Mouse (Mus musculus): ENCODE measurements around the gene Fhit. TPM values are rescaled to one million over a fixed set of nuclear protein-coding genes. Genes with fewer than 3 reads are reported as not detected.

The Fhit gene
- polyA plus RNA-seq, 1 experiment from 2014 or later, result 1.7 TPM

GRCm38 (mm10) chr14:10711841-10712521, 449.9 kb downstream of the Fhit start:
- Histone ChIP-seq H3K27me3 (ENCODE audit: control insufficient read depth, insufficient read depth, low read length) (no peaks in the 10 kb centered on the region), H3K4me2 (ENCODE audit: low read depth, severe bottlenecking) (no peak overlapping the region), H3K27ac (replicated peaks; ENCODE audit: low read depth, low read length) (no peak overlapping the region), H3K9ac (ENCODE audit: low read length) (no peak overlapping the region), H3K36me3 (ENCODE audit: control insufficient read depth, insufficient read depth, low read length) (no peaks in the 10 kb centered on the region), H3K9me3 (ENCODE audit: control insufficient read depth, low read length) (no peaks in the 10 kb centered on the region), H3K4me1 (ENCODE audit: control insufficient read depth, insufficient read depth, low read length) (no peaks in the 10 kb centered on the region; the same call in 1 of the 2 replicates), H3K4me3 (ENCODE audit: low read depth, low read length) (no peak overlapping the region)
- no peak for ATAC-seq (ENCODE audit: insufficient number of reproducible peaks, low FRiP score, low TSS enrichment, low read depth)
- no peak for DNase-seq (ENCODE audit: low spot score)
- WGBS, result 85% methylated on average over 5 of the region's 5 CpGs

- H3K27ac ChIP-seq (replicated peaks; ENCODE audit: low read depth, low read length), result no peak overlapping the region
- no peaks in the 10 kb centered on the region for H3K27me3 ChIP-seq (ENCODE audit: control insufficient read depth, insufficient read depth, low read length)
- H3K9me3 ChIP-seq (ENCODE audit: control insufficient read depth, low read length), result no peaks in the 10 kb centered on the region
- 59% methylated on average over 12 of the region's 12 CpGs for WGBS
- no peak overlapping the region for H3K9ac ChIP-seq (ENCODE audit: low read length)
- no peak for DNase-seq (ENCODE audit: low spot score)
- H3K4me1 ChIP-seq (ENCODE audit: control insufficient read depth, insufficient read depth, low read length), result no peaks in the 10 kb centered on the region; the same call in 1 of the 2 replicates
- H3K36me3 ChIP-seq (ENCODE audit: control insufficient read depth, insufficient read depth, low read length), result no peaks in the 10 kb centered on the region
- ATAC-seq (ENCODE audit: insufficient number of reproducible peaks, low FRiP score, low TSS enrichment, low read depth), result no peak
- no peak overlapping the region for H3K4me2 ChIP-seq (ENCODE audit: low read depth, severe bottlenecking)
- no peak overlapping the region for H3K4me3 ChIP-seq (ENCODE audit: low read depth, low read length)
Measured at GRCm38 (mm10) chr14:10710796-10711311, 451.0 kb downstream of the Fhit start.

GRCm38 (mm10) chr14:10701707-10702106, 460.1 kb downstream of the Fhit start:
- no peak overlapping the region for H3K4me2 ChIP-seq (ENCODE audit: low read depth, severe bottlenecking)
- ATAC-seq (ENCODE audit: insufficient number of reproducible peaks, low FRiP score, low TSS enrichment, low read depth) (no peak), DNase-seq (ENCODE audit: low spot score) (no peak)
- no peaks in the 10 kb centered on the region for H3K4me1 ChIP-seq (ENCODE audit: control insufficient read depth, insufficient read depth, low read length)
- H3K4me3 ChIP-seq (ENCODE audit: low read depth, low read length), result no peak overlapping the region
- no peaks in the 10 kb centered on the region for H3K36me3 ChIP-seq (ENCODE audit: control insufficient read depth, insufficient read depth, low read length)
- no peak overlapping the region for H3K27ac ChIP-seq (replicated peaks; ENCODE audit: low read depth, low read length)
- 25% methylated on average over 2 of the region's 2 CpGs for WGBS
- no peaks in the 10 kb centered on the region for H3K27me3 ChIP-seq (ENCODE audit: control insufficient read depth, insufficient read depth, low read length)
- H3K9ac ChIP-seq (ENCODE audit: low read length), result no peak overlapping the region
- H3K9me3 ChIP-seq (ENCODE audit: control insufficient read depth, low read length), result no peaks in the 10 kb centered on the region

DNA sequence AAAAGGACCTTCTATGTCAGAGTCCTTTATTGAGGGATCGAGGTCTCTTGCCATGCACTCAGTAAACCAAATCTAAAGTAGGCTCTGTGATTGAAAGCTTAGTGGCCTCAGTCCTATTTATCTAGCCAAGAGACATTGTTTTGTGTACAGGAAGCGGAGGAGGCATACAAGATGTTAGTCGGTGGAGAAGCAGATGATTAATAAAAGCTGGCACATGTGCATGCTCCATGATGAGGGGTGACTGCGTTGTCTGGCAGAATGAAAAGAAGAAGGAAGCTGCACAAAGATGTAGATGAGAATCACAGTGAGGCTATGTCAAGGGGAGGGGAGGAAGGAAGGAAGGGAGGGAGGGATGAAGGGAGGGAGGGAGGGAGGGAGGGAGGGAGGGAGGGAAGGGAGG, 481.8 kb downstream of the Fhit start:
- no peaks in the 10 kb centered on the region for H3K9me3 ChIP-seq (ENCODE audit: control insufficient read depth, low read length)
- no peaks in the 10 kb centered on the region for H3K36me3 ChIP-seq (ENCODE audit: control insufficient read depth, insufficient read depth, low read length)
- WGBS, result 89% methylated on average over 4 of the region's 4 CpGs
- H3K27me3 ChIP-seq (ENCODE audit: control insufficient read depth, insufficient read depth, low read length), result no peaks in the 10 kb centered on the region
- H3K4me1 ChIP-seq (ENCODE audit: control insufficient read depth, insufficient read depth, low read length), result no peaks in the 10 kb centered on the region
- ATAC-seq (ENCODE audit: insufficient number of reproducible peaks, low FRiP score, low TSS enrichment, low read depth) (no peak), DNase-seq (ENCODE audit: low spot score) (no peak)
- no peak overlapping the region for H3K9ac ChIP-seq (ENCODE audit: low read length)
- no peak overlapping the region for H3K27ac ChIP-seq (replicated peaks; ENCODE audit: low read depth, low read length)
- H3K4me3 ChIP-seq (ENCODE audit: low read depth, low read length), result no peak overlapping the region
- no peak overlapping the region for H3K4me2 ChIP-seq (ENCODE audit: low read depth, severe bottlenecking)

GRCm38 (mm10) chr14:10679638-10680037, 482.2 kb downstream of the Fhit start:
- ATAC-seq (ENCODE audit: insufficient number of reproducible peaks, low FRiP score, low TSS enrichment, low read depth) (no peak), DNase-seq (ENCODE audit: low spot score) (no peak)
- no peak overlapping the region for H3K9ac ChIP-seq (ENCODE audit: low read length)
- no peaks in the 10 kb centered on the region for H3K27me3 ChIP-seq (ENCODE audit: control insufficient read depth, insufficient read depth, low read length)
- no peak overlapping the region for H3K4me3 ChIP-seq (ENCODE audit: low read depth, low read length)
- no peak overlapping the region for H3K4me2 ChIP-seq (ENCODE audit: low read depth, severe bottlenecking)
- no peak overlapping the region for H3K27ac ChIP-seq (replicated peaks; ENCODE audit: low read depth, low read length)
- no peaks in the 10 kb centered on the region for H3K9me3 ChIP-seq (ENCODE audit: control insufficient read depth, low read length)
- H3K4me1 ChIP-seq (ENCODE audit: control insufficient read depth, insufficient read depth, low read length), result no peaks in the 10 kb centered on the region
- no peaks in the 10 kb centered on the region for H3K36me3 ChIP-seq (ENCODE audit: control insufficient read depth, insufficient read depth, low read length)

- Histone ChIP-seq H3K27me3 (ENCODE audit: control insufficient read depth, insufficient read depth, low read length) (no peaks in the 10 kb centered on the region), H3K4me1 (ENCODE audit: control insufficient read depth, insufficient read depth, low read length) (no peaks in the 10 kb centered on the region), H3K27ac (replicated peaks; ENCODE audit: low read depth, low read length) (no peak overlapping the region), H3K9ac (ENCODE audit: low read length) (no peak overlapping the region), H3K4me3 (ENCODE audit: low read depth, low read length) (no peak overlapping the region), H3K36me3 (ENCODE audit: control insufficient read depth, insufficient read depth, low read length) (no peaks in the 10 kb centered on the region), H3K4me2 (ENCODE audit: low read depth, severe bottlenecking) (no peak overlapping the region), H3K9me3 (ENCODE audit: control insufficient read depth, low read length) (no peaks in the 10 kb centered on the region)
- 77% methylated on average over 2 of the region's 2 CpGs for WGBS
- DNase-seq (ENCODE audit: low spot score), result no peak
- no peak for ATAC-seq (ENCODE audit: insufficient number of reproducible peaks, low FRiP score, low TSS enrichment, low read depth)
Measured at GRCm38 (mm10) chr14:10677627-10678026, 484.2 kb downstream of the Fhit start.

DNA sequence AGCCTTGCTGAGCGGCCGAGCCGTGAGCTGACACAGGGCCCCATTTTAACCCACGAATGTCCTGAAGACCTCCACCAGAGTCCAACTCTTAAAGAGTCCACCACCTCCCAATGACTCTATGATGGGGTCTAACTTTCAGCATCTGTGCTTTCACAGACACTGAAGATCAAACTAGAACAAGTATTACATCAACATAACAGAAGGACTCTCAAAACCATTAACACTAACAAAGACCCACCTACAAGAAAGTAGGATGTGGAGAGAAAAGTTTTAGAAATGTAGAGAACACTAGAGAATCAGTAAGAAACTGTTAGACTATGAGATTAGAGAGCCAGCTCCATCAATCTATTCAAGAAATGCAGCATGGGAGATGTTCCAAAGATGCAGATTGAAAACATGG, 501.6 kb downstream of the Fhit start:
- no peaks in the 10 kb centered on the region for H3K4me1 ChIP-seq (ENCODE audit: control insufficient read depth, insufficient read depth, low read length)
- H3K4me3 ChIP-seq (ENCODE audit: low read depth, low read length), result no peak overlapping the region
- H3K9ac ChIP-seq (ENCODE audit: low read length), result no peak overlapping the region
- no peaks in the 10 kb centered on the region for H3K36me3 ChIP-seq (ENCODE audit: control insufficient read depth, insufficient read depth, low read length)
- DNase-seq (ENCODE audit: low spot score), result no peak
- no peak for ATAC-seq (ENCODE audit: insufficient number of reproducible peaks, low FRiP score, low TSS enrichment, low read depth)
- H3K27me3 ChIP-seq (ENCODE audit: control insufficient read depth, insufficient read depth, low read length), result no peaks in the 10 kb centered on the region
- no peaks in the 10 kb centered on the region for H3K9me3 ChIP-seq (ENCODE audit: control insufficient read depth, low read length)
- WGBS, result 79% methylated on average over 4 of the region's 4 CpGs
- H3K4me2 ChIP-seq (ENCODE audit: low read depth, severe bottlenecking), result no peak overlapping the region
- no peak overlapping the region for H3K27ac ChIP-seq (replicated peaks; ENCODE audit: low read depth, low read length)

GRCm38 (mm10) chr14:10659326-10659725, 502.5 kb downstream of the Fhit start:
- 68% methylated on average over 2 of the region's 2 CpGs for WGBS
- Histone ChIP-seq H3K27ac (replicated peaks; ENCODE audit: low read depth, low read length) (no peak overlapping the region), H3K36me3 (ENCODE audit: control insufficient read depth, insufficient read depth, low read length) (no peaks in the 10 kb centered on the region), H3K27me3 (ENCODE audit: control insufficient read depth, insufficient read depth, low read length) (no peaks in the 10 kb centered on the region), H3K9me3 (ENCODE audit: control insufficient read depth, low read length) (no peaks in the 10 kb centered on the region), H3K9ac (ENCODE audit: low read length) (no peak overlapping the region), H3K4me1 (ENCODE audit: control insufficient read depth, insufficient read depth, low read length) (no peaks in the 10 kb centered on the region), H3K4me3 (ENCODE audit: low read depth, low read length) (no peak overlapping the region), H3K4me2 (ENCODE audit: low read depth, severe bottlenecking) (no peak overlapping the region)
- DNase-seq (ENCODE audit: low spot score) (no peak), ATAC-seq (ENCODE audit: insufficient number of reproducible peaks, low FRiP score, low TSS enrichment, low read depth) (no peak)

DNA sequence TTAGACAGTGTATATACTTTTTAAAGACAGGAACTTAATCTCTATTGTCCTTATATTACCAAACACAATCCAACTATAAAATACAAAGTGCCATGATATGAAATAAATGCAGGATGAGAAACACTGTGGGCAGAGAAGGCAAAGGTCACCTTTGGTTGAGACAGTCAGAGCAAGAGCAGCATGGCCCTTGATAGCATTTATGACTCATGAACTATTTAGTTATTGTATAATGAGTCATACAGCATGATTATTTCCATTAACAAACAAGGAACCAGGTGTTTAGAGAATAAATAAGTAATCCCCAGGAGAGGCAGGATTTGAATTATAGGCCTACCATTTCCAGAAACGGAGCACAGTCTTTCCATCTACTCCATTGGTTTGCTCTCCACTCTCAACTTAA, 503.6 kb downstream of the Fhit start:
- H3K9me3 ChIP-seq (ENCODE audit: control insufficient read depth, low read length), result no peaks in the 10 kb centered on the region
- H3K36me3 ChIP-seq (ENCODE audit: control insufficient read depth, insufficient read depth, low read length), result no peaks in the 10 kb centered on the region
- no peak overlapping the region for H3K9ac ChIP-seq (ENCODE audit: low read length)
- ATAC-seq (ENCODE audit: insufficient number of reproducible peaks, low FRiP score, low TSS enrichment, low read depth), result no peak
- no peaks in the 10 kb centered on the region for H3K27me3 ChIP-seq (ENCODE audit: control insufficient read depth, insufficient read depth, low read length)
- H3K27ac ChIP-seq (replicated peaks; ENCODE audit: low read depth, low read length), result no peak overlapping the region
- H3K4me2 ChIP-seq (ENCODE audit: low read depth, severe bottlenecking), result no peak overlapping the region
- DNase-seq (ENCODE audit: low spot score), result no peak
- H3K4me3 ChIP-seq (ENCODE audit: low read depth, low read length), result no peak overlapping the region
- H3K4me1 ChIP-seq (ENCODE audit: control insufficient read depth, insufficient read depth, low read length), result no peaks in the 10 kb centered on the region
- 89% methylated on average over 1 of the region's 1 CpGs for WGBS

Data from limb, embryonic 11.5 days (tissue).